Mouse (Mus musculus) spleen, embryonic (tissue): ENCODE measurements around the gene Ninj1.

ENCODE experiments used
- CTCF ChIA-PET: fragments of 350-600 bp; sonication (Branson Sonifier 250); formaldehyde crosslinking; loops from one replicate; lab custom pipeline; 2022; lab: Charles Lee

The Ninj1 gene

DNA sequence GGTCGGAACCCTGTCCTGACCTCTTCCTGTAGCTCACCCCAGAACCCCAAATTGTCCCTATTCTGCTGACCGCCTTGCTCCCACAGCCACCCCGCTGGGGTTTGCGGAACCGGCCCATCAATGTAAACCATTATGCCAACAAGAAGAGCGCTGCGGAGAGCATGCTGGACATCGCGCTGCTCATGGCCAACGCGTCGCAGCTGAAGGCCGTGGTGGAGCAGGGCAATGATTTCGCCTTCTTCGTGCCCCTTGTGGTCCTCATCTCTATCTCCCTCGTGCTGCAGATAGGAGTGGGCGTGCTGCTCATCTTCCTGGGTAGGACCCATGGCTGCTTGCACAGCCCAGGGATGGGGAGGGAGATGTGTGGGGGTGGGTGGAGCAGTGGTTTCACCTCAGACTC, 6.4 kb downstream of the Ninj1 start:
- CTCF ChIA-PET: no interaction called here

DNA sequence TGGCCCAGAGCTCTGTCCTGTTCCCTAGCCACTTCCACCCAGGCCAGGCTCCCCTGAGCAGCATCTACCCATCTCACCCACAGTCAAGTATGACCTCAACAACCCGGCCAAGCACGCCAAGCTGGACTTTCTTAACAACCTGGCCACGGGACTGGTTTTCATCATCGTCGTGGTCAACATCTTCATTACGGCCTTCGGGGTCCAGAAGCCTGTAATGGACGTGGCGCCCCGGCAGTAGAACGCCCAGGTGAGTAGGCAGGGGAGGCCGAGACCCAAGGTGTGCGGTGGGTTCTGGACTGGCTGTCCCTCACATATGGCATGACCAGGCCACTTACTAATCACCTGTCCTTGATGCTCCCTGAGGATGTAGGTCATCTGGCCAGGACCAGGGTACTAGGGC, 7.5 kb downstream of the Ninj1 start:
- CTCF ChIA-PET: no interaction called here

DNA sequence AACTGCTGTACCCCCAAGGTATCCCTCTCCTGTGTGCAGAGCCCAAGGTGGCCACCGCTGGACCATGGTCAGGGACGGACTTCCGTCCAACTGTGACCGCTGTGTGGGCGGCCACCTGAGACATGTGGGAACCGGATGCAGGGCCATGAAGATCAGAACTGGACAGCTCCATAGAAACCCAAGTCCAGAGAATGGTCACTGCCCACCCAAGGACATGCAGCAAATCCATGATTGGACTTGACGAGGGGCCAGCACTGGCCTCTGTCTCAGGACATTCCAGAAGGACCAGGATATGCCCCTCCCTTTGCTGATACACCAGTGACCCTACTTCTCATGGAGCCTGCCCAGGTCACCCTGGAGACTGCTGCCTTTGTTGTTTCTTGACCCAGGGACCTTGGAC, 8.4 kb downstream of the Ninj1 start:
- CTCF ChIA-PET: no interaction called here

DNA sequence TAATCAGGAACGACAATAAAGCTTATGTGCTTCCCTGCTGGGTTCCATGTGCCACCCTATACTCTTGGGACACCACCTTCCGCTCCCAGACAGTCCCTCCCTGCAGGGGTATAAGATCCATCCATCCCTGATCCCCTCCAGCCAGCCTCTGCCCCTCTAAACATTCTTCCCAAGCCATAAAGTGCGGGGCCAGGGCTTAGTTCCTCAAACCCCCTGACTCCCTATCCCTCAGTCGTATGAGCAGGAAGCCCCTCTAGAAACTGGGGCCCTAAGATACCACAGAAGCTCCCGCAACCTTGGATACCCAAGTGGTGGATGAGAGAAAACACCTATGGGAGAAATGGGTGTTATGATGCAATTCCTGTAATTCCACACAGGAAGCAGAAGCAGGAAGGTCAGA, 8.9 kb downstream of the Ninj1 start:
- CTCF ChIA-PET: no interaction called here

DNA sequence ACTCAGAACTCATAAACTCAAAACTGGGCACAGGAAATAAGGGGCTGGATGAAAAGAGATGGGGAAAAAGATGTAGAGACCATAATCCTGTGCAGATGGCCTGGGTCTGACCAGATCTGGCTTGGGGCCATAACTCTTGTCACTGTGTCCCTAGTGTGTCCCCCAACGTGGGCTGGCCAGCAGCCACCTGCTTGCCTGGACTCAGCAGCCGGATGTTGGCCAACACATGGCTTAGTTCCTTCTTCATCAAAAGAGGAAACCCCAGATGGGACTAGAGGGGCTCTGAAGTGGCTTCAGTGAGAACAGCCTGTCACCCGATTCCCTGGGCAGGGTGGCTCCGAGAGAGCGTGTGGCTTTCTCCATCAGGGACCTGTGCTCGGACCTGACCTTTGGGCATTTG, 9.5 kb downstream of the Ninj1 start:
- CTCF ChIA-PET: no interaction called here

DNA sequence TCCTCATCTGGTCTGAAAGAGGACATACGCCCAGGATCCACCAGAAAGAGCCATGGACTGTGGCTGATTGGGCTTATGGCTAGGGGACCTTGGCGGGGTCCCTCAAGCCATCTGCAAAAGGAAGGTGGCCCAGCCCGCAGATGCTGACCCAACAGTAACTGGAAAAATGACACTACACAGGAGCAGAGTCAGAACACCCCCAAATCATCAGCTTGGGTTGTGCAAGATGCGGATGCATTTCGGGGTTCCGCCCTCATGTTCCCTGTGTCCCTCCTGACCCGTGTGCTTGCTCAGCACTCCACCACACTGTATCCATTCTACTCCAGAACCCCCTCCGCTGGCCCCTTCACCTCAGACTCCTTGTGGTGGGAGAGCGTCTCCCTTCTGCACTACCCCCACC, 11.4 kb downstream of the Ninj1 start:
- CTCF ChIA-PET: interaction anchor here (0.6 kb wide), 1 partner anchor 118 kb away, joined by 3 read pairs; no protein-coding TSS in a partner anchor

DNA sequence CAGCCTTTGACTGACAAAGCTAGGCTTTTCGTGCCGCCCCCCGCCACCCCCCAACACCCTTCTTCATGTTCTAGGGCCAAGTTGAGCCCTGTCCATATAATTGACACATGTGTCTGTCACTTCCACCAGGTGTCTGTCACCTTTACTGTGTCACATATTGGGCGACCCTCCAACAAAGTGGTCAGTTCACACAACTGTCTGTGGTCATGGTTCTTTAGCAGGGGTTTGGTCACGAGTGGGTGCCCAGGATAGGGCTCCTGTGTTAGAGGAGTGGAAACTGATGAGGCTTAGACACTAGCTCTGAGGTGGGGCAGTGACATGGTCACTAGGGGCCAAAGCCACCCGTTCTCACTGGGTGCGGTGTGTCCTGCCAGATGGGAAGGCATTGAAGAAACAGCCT, 12.6 kb downstream of the Ninj1 start:
- CTCF ChIA-PET: no interaction called here

DNA sequence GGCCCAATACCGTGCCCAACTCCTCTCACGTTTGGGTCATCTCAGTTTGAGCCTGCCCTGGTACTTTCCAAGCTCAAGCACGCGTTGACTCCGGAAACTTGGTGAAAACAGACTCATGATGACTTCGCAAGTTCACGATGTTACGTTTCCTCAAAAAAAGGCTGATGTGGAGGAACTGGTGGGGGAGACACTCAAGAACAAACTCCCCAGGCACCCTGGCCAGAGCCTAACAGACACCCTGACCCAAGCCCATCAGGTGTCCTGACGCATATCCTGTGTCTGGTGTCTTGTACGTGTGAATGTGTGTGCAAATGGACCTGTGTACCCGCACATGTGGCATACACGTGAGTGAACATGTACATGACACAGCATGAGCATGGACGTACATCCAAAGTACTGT, 13.4 kb downstream of the Ninj1 start:
- CTCF ChIA-PET: no interaction called here

DNA sequence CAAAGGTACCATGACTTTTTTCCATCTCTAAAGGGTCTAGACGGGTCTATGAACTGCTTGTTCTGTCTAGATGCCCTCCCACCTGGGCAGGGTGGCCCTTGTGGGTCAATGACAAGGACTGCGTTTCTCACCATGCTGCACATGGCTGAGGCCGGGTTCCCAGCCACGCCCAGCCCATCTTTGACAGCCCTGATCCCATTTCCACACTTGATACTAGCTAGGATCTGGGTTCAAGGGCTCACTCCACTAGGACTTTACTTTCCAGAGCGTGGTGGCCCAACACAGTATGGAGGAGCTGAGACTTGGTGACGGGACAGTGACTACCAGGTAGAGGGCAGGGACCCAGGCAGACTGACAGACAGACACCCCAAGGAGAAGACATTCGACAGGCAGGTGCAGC, 15.3 kb downstream of the Ninj1 start:
- CTCF ChIA-PET: no interaction called here

DNA sequence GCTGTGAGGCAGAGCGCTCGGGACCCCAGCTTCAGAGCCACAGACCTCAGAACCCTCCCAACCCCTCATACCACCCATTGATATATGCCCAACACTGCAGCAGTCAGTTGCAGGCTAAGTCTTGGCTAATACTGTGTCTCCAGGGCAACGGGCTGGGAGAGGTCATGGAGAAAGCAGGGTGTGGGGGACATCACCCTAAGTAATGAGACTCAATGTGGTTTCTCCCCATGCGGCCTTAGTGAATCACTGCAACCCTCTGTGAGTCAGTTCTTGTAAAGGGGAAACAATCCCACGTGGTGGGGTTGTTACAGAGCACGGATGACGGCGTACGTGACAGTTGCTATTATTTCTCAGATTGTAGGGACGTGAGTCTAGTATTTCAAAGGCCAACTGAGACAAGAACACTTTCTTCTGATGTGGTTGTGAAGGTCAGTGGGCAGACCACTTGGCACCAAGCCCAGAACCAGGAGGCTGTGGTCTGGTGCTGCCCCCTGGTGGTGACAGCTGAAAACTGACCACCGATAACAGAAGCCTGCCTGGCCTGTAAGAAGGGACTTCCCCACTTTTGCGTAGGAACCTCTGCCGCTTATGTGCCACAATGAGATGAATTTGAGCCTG, 18.2 kb downstream of the Ninj1 start:
- CTCF ChIA-PET: interaction anchor here (0.5 to 1.0 kb wide), 3 partner anchors 22 to 209 kb away, joined by 3 to 4 read pairs (median 3); no protein-coding TSS in a partner anchor

DNA sequence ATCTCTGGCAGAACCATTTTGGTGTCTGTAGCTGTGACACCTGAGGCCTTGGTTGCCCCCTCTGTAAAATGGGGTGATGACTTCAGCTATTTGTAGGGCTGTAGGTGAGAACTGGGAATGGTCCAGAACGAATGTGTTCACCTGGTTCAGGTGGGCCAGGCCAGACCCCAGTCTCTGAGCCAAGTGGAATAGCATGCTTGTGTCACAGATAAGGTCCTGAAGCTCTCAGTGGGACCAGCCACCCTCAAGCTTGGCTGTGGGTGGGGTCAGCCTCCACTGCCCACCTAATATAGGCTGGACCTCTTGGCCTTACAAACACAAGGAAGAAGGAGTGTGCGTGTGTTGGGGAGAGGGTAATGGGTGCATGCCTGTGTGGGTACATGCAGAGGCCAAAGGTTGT, 19.1 kb downstream of the Ninj1 start:
- CTCF ChIA-PET: interaction anchor here (1.0 to 1.4 kb wide), 2 partner anchors 19 to 21 kb away, joined by 3 to 4 read pairs; no protein-coding TSS in a partner anchor

DNA sequence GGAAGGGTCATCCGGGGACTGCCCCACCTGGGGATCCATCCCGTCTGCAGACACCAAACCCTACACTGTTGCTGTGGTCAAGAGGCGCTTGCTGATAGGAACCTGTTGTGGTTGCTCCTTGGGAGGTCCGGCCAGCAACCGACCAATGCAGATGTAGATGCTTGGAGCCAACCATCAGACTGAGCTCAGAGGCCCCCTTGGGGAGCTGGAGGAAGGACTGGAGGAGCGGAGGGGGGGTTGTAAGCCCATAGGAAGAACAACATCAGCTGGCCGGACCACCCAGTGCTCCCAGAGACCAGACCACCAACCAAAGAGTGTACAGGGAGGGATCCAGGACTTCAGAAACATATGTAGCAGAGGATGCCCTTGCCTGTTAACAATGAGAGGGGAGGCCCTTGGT, 22.0 kb downstream of the Ninj1 start:
- CTCF ChIA-PET: no interaction called here

DNA sequence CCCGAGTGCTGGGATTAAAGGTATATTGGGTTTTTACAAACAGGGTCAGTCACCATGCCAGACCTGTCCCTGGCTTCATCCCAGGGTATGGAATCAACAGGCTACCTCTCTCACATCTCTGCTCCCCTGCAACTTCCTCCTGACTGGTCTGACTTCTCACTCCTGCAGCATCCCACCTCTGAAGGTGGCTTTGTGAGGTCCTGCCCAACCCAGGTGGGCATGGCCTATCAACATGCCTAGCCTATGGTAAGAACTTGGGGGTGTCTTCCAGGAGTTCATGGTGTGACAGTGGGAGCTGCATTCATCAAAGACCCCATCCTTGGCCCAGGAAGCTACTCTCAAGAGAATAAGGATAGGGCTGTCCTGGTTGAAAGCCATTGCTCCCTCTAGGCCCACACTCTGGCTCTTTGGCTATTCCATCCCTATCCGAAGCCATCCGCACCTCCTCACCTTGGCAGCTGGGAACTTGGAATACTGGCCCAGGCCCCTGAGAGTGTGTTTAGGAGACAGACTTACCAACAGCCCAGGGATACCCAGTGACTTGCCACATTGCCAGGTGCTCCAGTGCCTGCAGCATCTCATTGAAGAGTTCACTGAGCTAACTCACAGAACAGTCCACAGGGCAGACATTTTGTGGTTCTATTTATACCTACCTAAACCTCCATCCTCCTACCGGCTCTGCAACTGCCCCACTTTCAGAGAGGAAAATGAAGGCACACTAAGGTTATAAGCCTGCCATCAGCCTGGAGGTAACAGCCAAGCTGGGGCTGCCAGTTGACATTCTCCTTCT, 25.6 kb downstream of the Ninj1 start:
- CTCF ChIA-PET: interaction anchor here (0.7 kb wide), 1 partner anchor 23 kb away, joined by 8 read pairs; no protein-coding TSS in a partner anchor

DNA sequence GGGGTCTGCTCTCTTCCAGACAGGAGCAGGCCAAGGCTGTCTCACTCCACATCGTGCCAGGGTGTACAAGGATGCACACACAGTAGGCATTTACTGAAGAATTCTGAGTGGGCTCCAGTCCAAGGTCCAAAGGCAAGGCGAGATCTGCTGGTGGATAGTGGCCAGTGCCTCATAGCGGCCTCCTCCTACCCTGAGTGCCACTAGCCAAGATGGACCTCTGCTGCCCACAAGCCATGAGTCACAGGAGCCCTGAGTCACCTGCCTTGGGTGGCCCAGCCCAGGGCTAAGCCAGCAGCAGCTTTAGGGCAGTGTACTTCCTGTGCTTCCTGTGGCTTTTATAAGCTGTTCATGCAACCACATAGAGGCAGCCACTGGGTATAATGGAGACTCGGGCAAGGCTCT, 26.2 kb downstream of the Ninj1 start:
- CTCF ChIA-PET: no interaction called here

DNA sequence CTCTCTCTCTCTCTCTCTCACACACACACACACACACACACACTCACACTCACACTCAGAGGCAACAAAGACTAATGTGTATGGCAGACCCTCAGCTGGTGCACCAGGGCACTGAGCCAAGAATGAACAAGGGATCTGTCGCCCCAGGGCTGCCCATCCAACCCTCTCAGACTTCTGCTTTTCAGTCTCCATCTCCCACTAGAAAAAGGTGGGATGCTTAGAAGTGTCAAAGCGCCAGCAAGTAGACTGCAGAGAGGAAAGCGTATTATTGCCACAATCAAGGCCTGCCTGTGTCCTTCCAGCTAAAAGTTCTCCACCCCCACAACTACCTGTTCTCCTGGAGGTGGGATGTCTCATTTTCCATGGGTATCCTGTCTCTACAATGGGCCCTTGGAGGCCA, 27.2 kb downstream of the Ninj1 start:
- CTCF ChIA-PET: interaction anchor here (0.7 kb wide), 1 partner anchor 22 kb away, joined by 3 read pairs; no protein-coding TSS in a partner anchor

DNA sequence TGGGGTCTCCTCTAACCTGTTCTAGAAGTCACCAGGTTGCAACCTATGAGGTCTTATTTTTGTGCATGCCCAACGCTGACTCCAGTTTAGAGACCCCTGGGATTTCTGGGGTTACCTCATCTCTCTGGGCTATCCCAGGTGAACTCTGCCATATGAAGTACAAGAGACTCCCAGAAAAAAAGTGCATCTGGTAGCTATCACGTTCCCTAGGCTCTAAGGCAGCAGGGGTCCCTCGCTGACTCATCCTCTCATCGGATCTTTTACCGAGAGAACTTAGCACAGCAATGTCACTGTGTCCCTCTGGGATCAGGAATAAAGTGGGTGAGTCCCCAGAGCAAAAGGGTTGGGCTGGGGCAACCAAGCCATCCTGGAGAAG, 27.8 kb downstream of the Ninj1 start:
- CTCF ChIA-PET: interaction anchor here (1.3 kb wide), 1 partner anchor 9 kb away, joined by 3 read pairs; no protein-coding TSS in a partner anchor

DNA sequence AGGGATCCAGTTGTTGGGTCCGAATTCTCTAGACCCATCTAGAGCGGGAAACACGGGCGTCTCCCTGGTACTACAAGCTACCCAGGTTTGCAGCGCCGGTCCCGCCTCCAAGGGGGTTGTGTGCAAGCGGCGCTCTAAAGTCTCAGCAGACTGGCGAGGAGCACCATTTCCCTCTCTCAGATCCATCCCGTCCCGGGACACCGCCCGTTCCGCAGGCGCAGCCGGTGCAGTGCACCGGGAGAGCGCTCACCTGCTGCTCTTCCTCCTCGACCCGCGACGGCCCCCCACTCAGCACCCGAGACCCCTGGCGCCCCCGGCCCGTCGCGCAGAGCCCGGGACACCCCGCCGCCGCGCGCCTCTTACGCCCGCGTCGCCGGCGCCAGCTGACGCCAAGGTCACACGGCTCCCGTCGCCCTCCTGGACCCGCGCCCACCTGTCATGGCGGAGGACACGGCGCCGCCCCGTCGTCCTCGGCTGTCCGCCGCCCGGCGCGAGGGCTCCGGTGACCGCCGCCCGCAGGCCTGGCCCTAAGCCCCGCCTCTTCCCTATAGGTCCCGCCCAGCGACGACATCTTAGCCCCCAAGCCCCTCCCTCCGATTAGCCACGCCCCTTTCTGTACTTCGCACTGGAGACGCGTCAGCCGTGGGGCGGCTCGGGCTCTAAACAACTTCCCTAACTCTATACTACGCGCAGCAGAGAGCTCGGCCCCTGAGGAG, 28.4 kb downstream of the Ninj1 start, which contains the start of gene Card19:
Card19 (minus strand) TSS at position 534 of the 716 bp plus-strand sequence.
- CTCF ChIA-PET: interaction anchor here (0.6 to 1.3 kb wide), 3 partner anchors 9 to 36 kb away, joined by 3 read pairs; no protein-coding TSS in a partner anchor

DNA sequence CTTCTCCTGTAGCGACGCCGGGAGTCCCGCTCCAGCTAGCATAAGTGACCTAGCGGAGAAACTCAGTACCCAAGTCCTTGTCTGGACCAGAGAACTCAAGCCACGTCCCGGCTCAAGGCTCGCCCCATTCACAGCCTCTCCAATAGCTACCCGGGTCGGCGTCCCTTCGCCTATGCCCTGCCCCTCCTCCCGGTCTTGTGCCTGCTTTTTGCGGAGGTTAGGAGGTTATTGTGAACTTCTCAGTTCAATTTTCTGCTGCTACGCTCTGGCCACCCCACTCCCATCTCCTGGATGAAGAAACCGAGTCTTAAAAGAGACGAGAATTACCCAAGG, 28.9 kb downstream of the Ninj1 start:
- CTCF ChIA-PET: interaction anchor here (0.6 to 1.3 kb wide), 3 partner anchors 8 to 35 kb away, joined by 3 read pairs; no protein-coding TSS in a partner anchor

DNA sequence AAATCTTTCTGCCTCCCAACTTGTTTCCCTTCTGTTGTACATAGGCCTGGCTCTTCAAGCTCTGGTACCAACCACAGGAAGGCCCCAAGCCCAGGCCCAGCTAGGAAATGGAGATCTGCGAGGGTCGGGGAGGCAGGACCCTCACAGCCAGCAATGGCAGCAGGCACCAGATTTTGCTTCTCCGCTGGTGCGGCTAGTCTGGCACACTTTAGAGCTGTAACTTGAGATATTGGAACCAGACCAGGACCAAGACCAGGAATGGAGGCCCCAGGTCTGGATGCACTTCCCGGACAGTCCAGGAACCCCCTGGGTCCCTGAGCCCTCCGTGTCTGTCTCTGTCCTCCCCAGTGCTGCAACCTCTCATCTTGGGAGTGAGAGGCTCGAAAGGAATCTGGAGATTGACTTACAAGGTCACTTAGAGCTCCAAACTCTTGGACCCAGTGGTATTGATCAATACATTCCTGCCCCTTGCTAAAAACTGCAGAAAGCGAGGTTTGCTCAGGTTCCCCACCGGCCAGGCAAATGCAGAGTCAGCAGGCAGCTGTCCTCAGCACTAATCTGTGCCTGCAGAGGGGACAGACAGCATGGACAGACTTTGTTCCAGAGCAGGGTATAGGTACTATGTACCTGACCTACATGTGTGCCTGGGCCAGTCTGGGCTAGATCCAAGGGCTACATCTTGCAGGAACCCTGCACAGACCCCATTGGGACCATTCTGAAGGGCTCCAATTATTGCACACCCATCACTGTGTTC, 29.7 kb downstream of the Ninj1 start:
- CTCF ChIA-PET: no interaction called here

DNA sequence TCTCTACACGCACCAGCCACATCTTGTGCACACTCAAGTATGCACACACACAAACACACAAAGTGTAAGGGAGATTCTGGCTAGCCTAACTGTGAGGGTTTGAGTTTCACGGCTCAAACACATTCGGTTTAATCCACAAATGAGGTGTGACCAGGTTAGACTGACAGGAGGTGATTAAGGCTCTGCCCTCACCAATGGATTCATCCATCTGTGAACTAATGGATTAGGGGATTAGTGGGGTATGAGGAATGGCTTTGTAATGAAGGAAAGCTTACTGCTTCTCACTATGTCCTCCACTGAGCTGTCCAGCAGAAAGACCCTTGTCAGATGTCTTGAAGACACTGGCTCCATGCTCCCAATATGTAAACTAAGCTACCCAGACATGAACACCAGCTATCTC, 31.4 kb downstream of the Ninj1 start:
- CTCF ChIA-PET: interaction anchor here (0.5 kb wide), 1 partner anchor 136 kb away, joined by 3 read pairs; no protein-coding TSS in a partner anchor

DNA sequence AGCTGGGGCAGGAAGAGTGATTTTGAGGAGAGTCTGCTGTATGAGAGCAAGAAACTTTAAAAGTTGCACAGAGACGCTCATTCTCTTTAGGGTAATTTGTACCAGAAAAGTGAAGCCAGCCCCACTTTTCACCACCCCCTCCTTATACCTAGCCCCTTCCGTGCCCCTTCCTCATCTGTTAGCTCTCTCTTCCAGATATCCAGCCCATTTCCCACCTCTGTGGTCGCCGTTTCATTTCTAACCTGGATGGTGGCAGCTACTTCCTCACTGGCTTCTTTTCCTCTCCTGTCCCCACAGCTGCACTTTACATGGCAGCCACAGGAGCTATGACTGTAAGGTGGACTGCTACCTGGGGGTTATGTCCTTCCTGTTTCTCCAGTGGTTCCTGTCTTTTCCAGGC, 32.1 kb downstream of the Ninj1 start:
- CTCF ChIA-PET: no interaction called here
